Mouse (Mus musculus) hindbrain, embryonic 16.5 days (tissue): ENCODE measurements around the gene Sgms1. TPM values are rescaled to one million over a fixed set of nuclear protein-coding genes. Genes with fewer than 3 reads are reported as not detected.

Source experiments
- ATAC-seq: fragments of 200-750 bp; cut with Nextera tagmentation; 2 replicates; pipeline ENCODE4 v1.8.0; 2017; ENCODE audit warnings: moderate TSS enrichment, moderate library complexity
- H3K27ac ChIP-seq: fragments of 300-500 bp; sonication (generic); 2 replicates; pipeline ENCODE4 v1.5.1; 2014; ENCODE audit warnings: low read depth, mild to moderate bottlenecking, control low read depth, low read length, moderate library complexity
- H3K27me3 ChIP-seq: fragments of 300-500 bp; sonication (generic); replicated peaks from 2 replicates; pipeline ENCODE4 v1.6.1; 2014; ENCODE audit warnings: low read length; ENCODE audit not compliant: control insufficient read depth, insufficient read depth
- H3K36me3 ChIP-seq: fragments of 300-500 bp; sonication (generic); 2 replicates; pipeline ENCODE4 v1.6.1; 2014; ENCODE audit warnings: mild to moderate bottlenecking, low read length, moderate library complexity, mixed read lengths; ENCODE audit not compliant: control insufficient read depth, insufficient read depth
- H3K4me1 ChIP-seq: fragments of 300-500 bp; sonication (generic); 2 replicates; pipeline ENCODE4 v1.6.1; 2014; ENCODE audit warnings: low read depth, low read length; ENCODE audit not compliant: control insufficient read depth, insufficient read depth
- H3K4me2 ChIP-seq: fragments of 300-500 bp; sonication (generic); 2 replicates; pipeline ENCODE4 v1.6.1; 2014; ENCODE audit warnings: mild to moderate bottlenecking, low read length, control low read depth, moderate library complexity
- H3K4me3 ChIP-seq: fragments of 300-500 bp; sonication (generic); 2 replicates; pipeline ENCODE4 v1.5.1; 2014; ENCODE audit warnings: mild to moderate bottlenecking, low read length, control low read depth, moderate library complexity
- H3K9ac ChIP-seq: fragments of 300-500 bp; sonication (generic); 2 replicates; pipeline ENCODE4 v1.6.1; 2014; ENCODE audit warnings: low read depth, mild to moderate bottlenecking, control low read depth, low read length, moderate library complexity
- H3K9me3 ChIP-seq: fragments of 300-500 bp; sonication (generic); 2 replicates; pipeline ENCODE4 v1.6.1; 2014; ENCODE audit warnings: mild to moderate bottlenecking, low read length, moderate library complexity; ENCODE audit not compliant: control insufficient read depth
- WGBS: fragments of 180-500 bp; shearing (Covaris S2); extraction: QIAGEN DNeasy Blood & Tissue Kit; methylation state at CpG from one replicate; pipeline ENCODE4 v1.1.7; 2014; 5-methylcytosine and 5-hydroxymethylcytosine counted together
- polyA plus RNA-seq: library from polyadenylated mRNA; unstranded; fragments of >200 nt; fragmentation: Nextera tagmentation; extraction: Ambion mirVana; gene quantifications from 2 replicates; pipeline ENCODE4 v1.2.1, GENCODE M21; 2015

Gene Sgms1
- polyA plus RNA-seq, 1 experiment from 2014 or later, result 21.7 TPM

GRCm38 (mm10) chr19:32117484-32118018 is 272.0 kb downstream of the Sgms1 start:
- no peaks in the 10 kb centered on the region for H3K4me1 ChIP-seq
- no peak overlapping the region for H3K9ac ChIP-seq
- H3K36me3 ChIP-seq, result no peaks in the 10 kb centered on the region
- no peak overlapping the region for H3K4me2 ChIP-seq
- no peak overlapping the region for H3K27ac ChIP-seq
- WGBS, result 85% methylated on average over 6 of the region's 6 CpGs
- no peaks in the 10 kb centered on the region for H3K27me3 ChIP-seq
- no peak overlapping the region for H3K4me3 ChIP-seq
- ATAC-seq, result no peak
- no peaks in the 10 kb centered on the region for H3K9me3 ChIP-seq

- no peaks in the 10 kb centered on the region; the same call in 1 of the 2 replicates for H3K4me1 ChIP-seq
- no peaks in the 10 kb centered on the region for H3K27me3 ChIP-seq
- no peak overlapping the region for H3K9ac ChIP-seq
- ATAC-seq, result no peak
- no peaks in the 10 kb centered on the region for H3K36me3 ChIP-seq
- H3K27ac ChIP-seq, result no peak overlapping the region
- H3K4me2 ChIP-seq, result no peak overlapping the region
- no peak overlapping the region for H3K4me3 ChIP-seq
- 87% methylated on average over 8 of the region's 8 CpGs for WGBS
- no peaks in the 10 kb centered on the region for H3K9me3 ChIP-seq
Observed at GRCm38 (mm10) chr19:32111866-32112790, 277.4 kb downstream of the Sgms1 start.

GRCm38 (mm10) chr19:32107771-32108306 is 281.7 kb downstream of the Sgms1 start, which contains the start of gene Asah2:
Gene Asah2 (minus strand): TSS chr19:32108211.
- no peaks in the 10 kb centered on the region for H3K36me3 ChIP-seq
- no peaks in the 10 kb centered on the region; the same call in 1 of the 2 replicates for H3K4me1 ChIP-seq
- H3K9me3 ChIP-seq, result no peaks in the 10 kb centered on the region
- peak; percentile 96 for ATAC-seq
- H3K9ac ChIP-seq, result peak within 1 kb of the TSS; percentile 80
- under 1% methylated on average over 19 of the region's 28 CpGs for WGBS
- peak within 1 kb of the TSS; percentile 87 for H3K4me2 ChIP-seq
- H3K27me3 ChIP-seq, result no peaks in the 10 kb centered on the region
- peak within 1 kb of the TSS; percentile 71; the same call in 1 of the 2 replicates for H3K27ac ChIP-seq
- H3K4me3 ChIP-seq, result peak within 1 kb of the TSS; percentile 62

- WGBS, result 84% methylated on average over 2 of the region's 2 CpGs
- Histone ChIP-seq H3K4me1 (no peaks in the 10 kb centered on the region; the same call in 1 of the 2 replicates), H3K9ac (no peak overlapping the region), H3K4me2 (no peak overlapping the region), H3K4me3 (no peak overlapping the region), H3K27me3 (no peaks in the 10 kb centered on the region), H3K27ac (no peak overlapping the region), H3K9me3 (no peaks in the 10 kb centered on the region), H3K36me3 (no peaks in the 10 kb centered on the region)
- ATAC-seq, result no peak
Observed at GRCm38 (mm10) chr19:32106750-32107149, 282.8 kb downstream of the Sgms1 start.

- 60% methylated on average over 4 of the region's 4 CpGs for WGBS
- ATAC-seq, result no peak
Observed at GRCm38 (mm10) chr19:32104217-32104616, 285.3 kb downstream of the Sgms1 start.

GRCm38 (mm10) chr19:32102976-32103300 is 286.6 kb downstream of the Sgms1 start:
- WGBS, result 3% methylated on average over 9 of the region's 9 CpGs
- Histone ChIP-seq H3K4me2 (peak overlapping the region; percentile 66), H3K9me3 (no peaks in the 10 kb centered on the region), H3K4me1 (no peaks in the 10 kb centered on the region; the same call in 1 of the 2 replicates), H3K36me3 (no peaks in the 10 kb centered on the region), H3K4me3 (peak overlapping the region; percentile 42), H3K9ac (peak overlapping the region; percentile 43), H3K27me3 (no peaks in the 10 kb centered on the region), H3K27ac (0 out of 2 replicates have a peak overlapping the region, but pooled peaks have one; percentile 45)
- peak; percentile 63 for ATAC-seq

More at GRCm38 (mm10) chr19:32104217-32104616, 285.3 kb downstream of the Sgms1 start:
- H3K9me3 ChIP-seq, result no peaks in the 10 kb centered on the region
- H3K9ac ChIP-seq, result no peak overlapping the region
- no peak overlapping the region for H3K4me3 ChIP-seq
- no peaks in the 10 kb centered on the region; the same call in 1 of the 2 replicates for H3K4me1 ChIP-seq
- no peaks in the 10 kb centered on the region for H3K36me3 ChIP-seq
- H3K27me3 ChIP-seq, result no peaks in the 10 kb centered on the region
- no peak overlapping the region for H3K27ac ChIP-seq
- no peak overlapping the region for H3K4me2 ChIP-seq

GRCm38 (mm10) chr19:32102294-32102975 is 287.1 kb downstream of the Sgms1 start:
- Histone ChIP-seq H3K27ac (0 out of 2 replicates have a peak overlapping the region, but pooled peaks have one; percentile 45), H3K9ac (peak overlapping the region; percentile 43), H3K4me1 (no peaks in the 10 kb centered on the region), H3K9me3 (no peaks in the 10 kb centered on the region), H3K36me3 (no peaks in the 10 kb centered on the region), H3K4me2 (peak overlapping the region; percentile 66), H3K4me3 (peak overlapping the region; percentile 42), H3K27me3 (no peaks in the 10 kb centered on the region)
- WGBS, result 14% methylated on average over 18 of the region's 18 CpGs
- peak; percentile 68; the same call in 1 of the 2 replicates for ATAC-seq

GRCm38 (mm10) chr19:32098582-32098981 is 290.9 kb downstream of the Sgms1 start:
- no peak for ATAC-seq
- H3K9ac ChIP-seq, result no peak overlapping the region
- no peaks in the 10 kb centered on the region for H3K27me3 ChIP-seq
- no peaks in the 10 kb centered on the region for H3K36me3 ChIP-seq
- H3K4me2 ChIP-seq, result no peak overlapping the region
- 85% methylated on average over 3 of the region's 3 CpGs for WGBS
- no peaks in the 10 kb centered on the region for H3K9me3 ChIP-seq
- no peaks in the 10 kb centered on the region for H3K4me1 ChIP-seq
- H3K4me3 ChIP-seq, result no peak overlapping the region
- H3K27ac ChIP-seq, result no peak overlapping the region
